Mouse (Mus musculus) cerebellum, postnatal 10 days (tissue): Measurements from ENCODE around the gene Col23a1.
A peak's percentile ranks its signal among the peaks of the same experiment; 100 is the strongest.
"Not testable (repeated sequence)": the region's sequence is repeated elsewhere in the genome, so short reads cannot be mapped to it uniquely, and the experiment has no call there.

Experiments
- DNase-seq, 2 experiments: peaks; one replicate each; pipeline ENCODE4 v3.0.0; 2021; ENCODE audit warnings: mixed read lengths in 2 of 2

Col23a1 gene

DNA sequence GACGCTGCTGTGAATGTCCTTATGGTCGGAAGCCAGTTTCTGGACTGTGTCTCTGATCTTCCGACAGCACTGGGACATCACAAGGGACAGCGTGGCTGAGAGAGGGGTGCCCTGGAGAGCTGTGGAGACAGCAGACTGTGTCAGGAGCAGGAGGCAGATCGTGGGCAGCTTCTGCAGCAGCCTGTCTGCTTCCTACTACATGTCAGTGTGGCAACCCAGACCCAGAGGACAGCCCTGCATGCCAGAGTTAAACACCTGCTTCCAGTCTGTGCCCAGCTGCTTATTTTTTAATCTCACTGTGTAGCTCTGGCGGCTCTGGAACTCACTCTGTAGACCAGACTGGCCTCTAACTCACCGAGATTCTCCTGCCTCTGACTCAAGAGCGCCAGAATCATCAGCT is 338.2 kb downstream of the Col23a1 start:
- no peak for DNase-seq

GRCm38 (mm10) chr11:51629651-51630314 is 340.1 kb downstream of the Col23a1 start:
- no peak for DNase-seq

- peak; percentile 3 to 18 for DNase-seq
Observed at GRCm38 (mm10) chr11:51632130-51632753, 342.5 kb downstream of the Col23a1 start.

DNA sequence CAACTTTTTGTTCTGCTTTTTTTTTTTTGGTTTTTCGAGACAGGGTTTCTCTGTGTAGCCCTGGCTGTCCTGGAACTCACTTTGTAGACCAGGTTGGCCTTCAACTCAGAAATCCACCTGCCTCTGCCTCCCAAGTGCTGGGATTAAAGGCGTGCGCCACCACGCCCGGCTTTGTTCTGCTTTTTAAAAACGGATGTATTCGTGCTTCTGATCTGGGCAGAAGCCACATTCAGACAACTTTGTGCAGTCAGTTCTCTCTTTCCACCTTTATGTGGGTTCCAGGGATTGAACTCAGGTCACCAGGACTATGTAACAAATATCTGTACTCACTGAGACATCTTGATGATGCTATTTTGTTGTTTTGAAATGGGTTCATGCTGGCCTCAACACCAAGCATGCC is 343.5 kb downstream of the Col23a1 start:
- DNase-seq = not testable (repeated sequence)
